Mouse (Mus musculus) stomach, embryonic 15.5 days (tissue): ENCODE measurements around the gene Trp53tg5. TPM values are rescaled to one million over a fixed set of nuclear protein-coding genes. Genes with fewer than 3 reads are reported as not detected.
A peak's percentile ranks its signal among the peaks of the same experiment; 100 is the strongest.

Source experiments
- ATAC-seq: fragments of 200-750 bp; cut with Nextera tagmentation; 2 replicates; pipeline ENCODE4 v1.8.0; 2017; ENCODE audit warnings: low read depth, moderate number of reproducible peaks, moderate TSS enrichment; ENCODE audit not compliant: insufficient read depth, low FRiP score
- H3K27ac ChIP-seq: fragments of 300-500 bp; sonication (generic); 2 replicates; pipeline ENCODE4 v1.5.1; 2015; ENCODE audit warnings: mild to moderate bottlenecking, inconsistent platforms
- H3K27me3 ChIP-seq: fragments of 300-500 bp; sonication (generic); replicated peaks from 2 replicates; pipeline ENCODE4 v1.6.1; 2015; ENCODE audit warnings: inconsistent platforms
- H3K36me3 ChIP-seq: fragments of 300-500 bp; sonication (generic); 2 replicates; pipeline ENCODE4 v1.6.1; 2015; ENCODE audit warnings: inconsistent platforms
- H3K4me1 ChIP-seq: fragments of 300-500 bp; sonication (generic); 2 replicates; pipeline ENCODE4 v1.6.1; 2015; ENCODE audit warnings: inconsistent platforms
- H3K4me2 ChIP-seq: fragments of 300-500 bp; sonication (generic); 2 replicates; pipeline ENCODE4 v1.6.1; 2015; ENCODE audit warnings: mild to moderate bottlenecking, inconsistent platforms
- H3K4me3 ChIP-seq: fragments of 300-500 bp; sonication (generic); replicated peaks from 2 replicates; pipeline ENCODE4 v1.5.1; 2015; ENCODE audit warnings: inconsistent platforms
- H3K9ac ChIP-seq: fragments of 300-500 bp; sonication (generic); 2 replicates; pipeline ENCODE4 v1.6.1; 2015; ENCODE audit warnings: inconsistent platforms
- H3K9me3 ChIP-seq: fragments of 300-500 bp; sonication (generic); 2 replicates; pipeline ENCODE4 v1.6.1; 2016; ENCODE audit warnings: inconsistent platforms
- WGBS: fragments of 180-500 bp; shearing (Covaris S2); methylation state at CpG from one replicate; pipeline ENCODE4 v1.1.7; 2015; 5-methylcytosine and 5-hydroxymethylcytosine counted together
- polyA plus RNA-seq: library from polyadenylated mRNA; unstranded; fragments of >200 nt; fragmentation: Nextera tagmentation; extraction: Ambion mirVana; gene quantifications from 2 replicates; pipeline ENCODE4 v1.2.1, GENCODE M21; 2015

Trp53tg5 gene
- polyA plus RNA-seq: 0.14 TPM in 1 of 2 replicates, not detected in the other

DNA sequence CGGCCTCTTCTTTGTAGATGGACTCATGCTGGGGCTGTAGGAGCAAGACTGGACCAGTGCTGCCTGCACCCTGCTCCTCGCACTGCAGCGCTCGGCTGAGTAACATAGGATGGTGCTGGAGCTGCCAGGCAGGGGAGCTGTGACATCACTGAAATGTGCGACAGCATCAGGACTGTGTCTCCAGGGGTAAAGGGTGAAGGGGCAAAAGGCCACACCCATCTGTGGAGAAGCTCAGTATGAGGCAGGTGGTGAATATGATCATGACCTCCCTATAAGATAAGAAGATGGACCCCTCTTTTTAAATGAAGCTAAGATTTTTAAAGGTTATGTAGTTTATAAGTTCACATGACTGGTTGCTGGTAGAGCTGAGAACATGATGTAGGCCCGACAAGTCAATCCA is at the start of gene Trp53tg5:
TSS of gene Trp53tg5 (minus strand) at position 101 of the 400 bp plus-strand sequence.
- Histone ChIP-seq H3K4me3 (no peak within 1 kb of the TSS), H3K9me3 (no peaks in the 10 kb centered on the region), H3K36me3 (0 out of 2 replicates have a peak, but pooled peaks cover 2% of the 10 kb centered on the region), H3K27me3 (no peaks in the 10 kb centered on the region), H3K9ac (no peak within 1 kb of the TSS), H3K27ac (no peak within 1 kb of the TSS), H3K4me1 (no peaks in the 10 kb centered on the region), H3K4me2 (no peak within 1 kb of the TSS)
- WGBS: 83% methylated on average over 6 of the region's 6 CpGs
- ATAC-seq: no peak

DNA sequence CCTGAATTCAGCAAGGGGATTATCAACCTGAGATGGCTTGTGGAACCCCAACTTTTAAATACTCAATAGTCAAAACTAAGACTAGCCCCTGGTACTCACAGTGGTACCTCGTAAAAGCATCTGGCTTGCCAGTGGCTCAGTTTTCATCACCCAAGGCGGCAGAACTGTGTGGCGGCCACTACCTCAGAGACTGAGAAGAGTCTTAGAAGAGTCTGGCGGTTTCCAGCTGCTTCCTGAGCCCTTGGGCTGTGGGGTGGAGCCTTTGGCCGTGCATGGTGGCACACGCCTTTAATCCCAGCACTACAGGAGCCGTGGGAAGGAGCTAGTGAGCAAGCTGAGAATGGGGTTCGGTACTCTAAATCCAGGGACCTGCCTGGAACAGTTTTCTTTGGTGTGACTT is 48.8 kb upstream of the Trp53tg5 start:
- H3K27ac ChIP-seq: peak overlapping the region; percentile 21; the same call in 1 of the 2 replicates
- no peaks in the 10 kb centered on the region for H3K9me3 ChIP-seq
- no peak overlapping the region for H3K4me3 ChIP-seq
- H3K36me3 ChIP-seq: no peaks in the 10 kb centered on the region
- 33% methylated on average over 8 of the region's 8 CpGs for whole genome bisulfite sequencing
- H3K9ac ChIP-seq: no peak overlapping the region
- peak overlapping the region; percentile 17; the same call in 1 of the 2 replicates for H3K4me2 ChIP-seq
- H3K27me3 ChIP-seq: no peaks in the 10 kb centered on the region
- ATAC-seq: no peak
- peaks cover 8% of the 10 kb centered on the region; the same call in 1 of the 2 replicates for H3K4me1 ChIP-seq

DNA sequence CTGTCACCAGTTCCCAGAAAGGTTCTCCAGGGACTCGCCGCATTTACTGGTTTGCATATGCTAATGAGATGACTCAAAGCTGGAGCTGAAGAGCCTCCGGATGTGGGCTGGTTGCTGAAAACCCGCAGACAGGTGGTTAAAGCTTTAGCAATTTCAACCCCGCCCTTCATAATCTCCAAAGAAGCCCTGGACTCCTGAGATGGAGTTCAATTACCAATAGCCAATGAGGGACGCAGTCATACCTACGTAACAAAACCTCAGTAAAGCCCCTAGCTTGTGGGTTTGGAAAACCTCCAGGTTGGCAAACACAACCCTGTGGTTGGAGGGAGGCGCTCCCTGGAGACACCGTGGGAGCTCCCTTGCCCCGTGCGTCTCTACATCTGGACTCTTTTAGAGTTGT is 48.3 kb upstream of the Trp53tg5 start:
- Histone ChIP-seq H3K27me3 (no peaks in the 10 kb centered on the region), H3K9me3 (no peaks in the 10 kb centered on the region), H3K27ac (peak overlapping the region; percentile 21; the same call in 1 of the 2 replicates), H3K4me2 (peak overlapping the region; percentile 17), H3K9ac (no peak overlapping the region), H3K36me3 (no peaks in the 10 kb centered on the region), H3K4me3 (no peak overlapping the region), H3K4me1 (peaks cover 8% of the 10 kb centered on the region; the same call in 1 of the 2 replicates)
- ATAC-seq: no peak
- WGBS: 16% methylated on average over 11 of the region's 11 CpGs

DNA sequence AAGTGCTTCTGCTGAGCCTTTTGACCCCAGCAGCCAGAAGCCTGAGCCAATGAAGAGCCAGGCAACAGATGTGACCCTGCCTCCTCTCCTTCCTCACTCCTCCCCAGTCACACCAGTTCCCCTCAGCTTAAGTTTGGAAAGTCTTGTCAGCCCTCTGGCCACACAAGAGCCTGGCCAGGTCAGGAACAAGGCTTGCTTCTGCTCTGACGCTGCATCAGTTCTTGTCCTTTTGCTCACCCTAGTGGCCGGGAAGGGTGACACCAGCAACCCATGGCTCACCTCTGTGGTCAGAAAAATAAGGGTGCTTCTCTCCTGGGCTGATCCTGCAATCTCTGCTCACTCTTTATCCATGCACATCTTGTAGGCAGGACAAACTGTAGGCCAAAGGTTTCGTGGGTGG is 47.3 kb upstream of the Trp53tg5 start:
- ATAC-seq: peak; percentile 63
- H3K9ac ChIP-seq: no peak overlapping the region
- no peaks in the 10 kb centered on the region for H3K27me3 ChIP-seq
- no peaks in the 10 kb centered on the region for H3K36me3 ChIP-seq
- 12% methylated on average over 3 of the region's 3 CpGs for WGBS
- H3K27ac ChIP-seq: no peak overlapping the region
- no peak overlapping the region for H3K4me3 ChIP-seq
- no peak overlapping the region for H3K4me2 ChIP-seq
- peaks cover 8% of the 10 kb centered on the region; the same call in 1 of the 2 replicates for H3K4me1 ChIP-seq
- H3K9me3 ChIP-seq: no peaks in the 10 kb centered on the region

DNA sequence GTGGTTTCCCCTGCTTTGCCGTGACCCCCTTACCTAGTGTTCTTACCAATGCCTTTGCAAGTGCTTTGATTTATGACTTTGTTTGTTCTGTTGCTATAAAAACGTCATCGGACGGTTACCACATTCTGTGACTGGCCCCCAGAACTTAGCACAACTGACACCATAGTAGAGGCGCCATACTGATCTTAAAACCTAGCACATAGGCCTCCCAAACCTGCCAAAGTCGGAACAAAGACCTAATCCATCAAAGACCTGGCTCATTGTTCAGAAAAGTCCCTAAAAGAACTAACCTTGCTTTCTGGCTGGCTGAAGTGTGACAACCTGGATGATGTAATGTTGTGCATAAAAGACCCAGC is 45.6 kb upstream of the Trp53tg5 start:
- H3K36me3 ChIP-seq: no peaks in the 10 kb centered on the region
- no peaks in the 10 kb centered on the region for H3K9me3 ChIP-seq
- no peak for ATAC-seq
- peaks cover 8% of the 10 kb centered on the region; the same call in 1 of the 2 replicates for H3K4me1 ChIP-seq
- WGBS: 52% methylated on average over 6 of the region's 6 CpGs
- no peak overlapping the region for H3K4me2 ChIP-seq
- no peaks in the 10 kb centered on the region for H3K27me3 ChIP-seq
- no peak overlapping the region for H3K9ac ChIP-seq
- peak overlapping the region; percentile 84 for H3K27ac ChIP-seq
- H3K4me3 ChIP-seq: no peak overlapping the region

DNA sequence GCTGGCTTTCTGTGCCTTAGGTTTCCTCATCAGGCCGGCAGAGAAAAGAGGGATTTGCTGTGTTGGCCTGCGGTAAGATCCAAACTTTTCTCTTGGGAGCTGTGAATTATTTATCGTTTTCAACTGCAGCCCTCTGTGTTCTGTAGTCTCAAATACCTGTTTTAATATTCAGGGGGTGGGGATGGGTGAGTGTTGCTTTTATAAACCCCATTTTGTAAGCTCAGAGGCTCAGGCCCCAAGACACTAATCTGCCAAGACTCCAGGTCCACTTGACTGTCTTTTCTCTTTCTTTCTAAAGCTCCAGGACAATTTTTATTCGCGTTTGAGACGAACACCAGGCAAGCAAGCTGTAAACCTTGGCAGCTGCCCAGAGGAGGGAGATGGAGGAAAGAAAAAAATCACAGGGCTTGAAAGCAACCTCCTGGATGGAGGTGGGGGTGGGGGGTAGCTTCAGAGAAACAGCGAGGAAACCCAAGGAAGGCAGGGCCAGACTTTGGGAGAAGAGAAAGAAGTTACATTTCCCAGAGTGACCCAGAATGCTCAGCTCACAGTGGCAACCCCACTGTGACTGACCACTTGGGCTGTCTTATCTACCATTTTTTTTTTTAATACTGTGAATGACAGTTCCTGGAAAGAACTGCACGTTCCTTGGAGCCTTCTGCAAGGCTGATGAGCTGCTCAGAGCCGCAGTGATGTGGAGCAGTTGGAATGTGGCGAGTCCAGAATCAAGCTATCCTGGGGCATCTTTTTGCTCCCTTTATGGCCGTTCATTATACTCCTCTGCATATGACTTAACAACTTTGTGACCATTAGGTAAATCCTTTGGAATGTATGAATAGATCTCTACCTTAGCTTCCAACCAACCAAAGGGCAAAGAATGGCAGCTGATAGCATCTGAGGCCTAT is 45.0 kb upstream of the Trp53tg5 start:
- no peak for ATAC-seq
- H3K27ac ChIP-seq: peak overlapping the region; percentile 84
- no peak overlapping the region for H3K4me3 ChIP-seq
- 30% methylated on average over 11 of the region's 11 CpGs for WGBS
- peaks cover 8% of the 10 kb centered on the region; the same call in 1 of the 2 replicates for H3K4me1 ChIP-seq
- H3K9me3 ChIP-seq: no peaks in the 10 kb centered on the region
- H3K9ac ChIP-seq: no peak overlapping the region
- no peak overlapping the region for H3K4me2 ChIP-seq
- H3K36me3 ChIP-seq: no peaks in the 10 kb centered on the region
- no peaks in the 10 kb centered on the region for H3K27me3 ChIP-seq

DNA sequence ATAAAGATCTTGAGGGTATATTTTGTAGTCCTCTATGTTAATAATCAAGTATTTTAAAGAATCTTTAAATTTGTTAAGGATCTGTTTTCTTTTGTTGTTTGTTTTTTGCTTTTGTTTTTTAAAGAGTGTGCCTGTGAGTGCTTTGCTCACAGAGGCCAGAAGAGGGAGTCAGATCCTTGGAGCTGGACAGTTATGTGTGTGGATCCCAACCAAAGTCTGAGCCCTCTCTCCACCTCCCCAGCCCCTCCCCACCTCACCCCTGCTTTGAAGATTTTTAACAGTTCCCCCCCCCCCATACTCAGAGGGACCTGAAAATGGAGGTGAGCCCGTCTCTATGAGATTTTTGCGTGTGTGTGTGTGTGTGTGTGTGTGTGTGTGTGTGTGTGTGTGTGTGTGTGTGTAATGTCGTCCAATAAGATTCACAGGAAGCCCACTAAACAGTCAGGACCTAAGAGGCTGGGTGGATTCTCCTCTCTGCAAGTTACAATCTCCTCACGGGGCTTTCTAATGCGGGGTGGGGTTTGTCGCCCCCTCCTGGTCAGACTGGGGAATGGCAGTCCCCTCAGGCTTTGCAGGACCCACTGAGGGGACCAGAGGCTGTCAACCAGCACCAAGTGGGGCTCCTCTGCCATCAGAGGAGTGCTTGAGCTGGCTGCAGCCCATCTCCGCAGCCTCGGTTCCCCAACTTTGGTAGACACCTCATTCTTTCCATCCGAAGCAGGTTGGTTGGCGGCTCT is 44.1 kb upstream of the Trp53tg5 start:
- Histone ChIP-seq H3K9ac (no peak overlapping the region), H3K27ac (peak overlapping the region; percentile 84), H3K4me3 (no peak overlapping the region), H3K4me2 (no peak overlapping the region), H3K4me1 (peaks cover 10% of the 10 kb centered on the region; the same call in 1 of the 2 replicates), H3K27me3 (no peaks in the 10 kb centered on the region), H3K36me3 (no peaks in the 10 kb centered on the region), H3K9me3 (no peaks in the 10 kb centered on the region)
- ATAC-seq: no peak
- 31% methylated on average over 10 of the region's 10 CpGs for WGBS

DNA sequence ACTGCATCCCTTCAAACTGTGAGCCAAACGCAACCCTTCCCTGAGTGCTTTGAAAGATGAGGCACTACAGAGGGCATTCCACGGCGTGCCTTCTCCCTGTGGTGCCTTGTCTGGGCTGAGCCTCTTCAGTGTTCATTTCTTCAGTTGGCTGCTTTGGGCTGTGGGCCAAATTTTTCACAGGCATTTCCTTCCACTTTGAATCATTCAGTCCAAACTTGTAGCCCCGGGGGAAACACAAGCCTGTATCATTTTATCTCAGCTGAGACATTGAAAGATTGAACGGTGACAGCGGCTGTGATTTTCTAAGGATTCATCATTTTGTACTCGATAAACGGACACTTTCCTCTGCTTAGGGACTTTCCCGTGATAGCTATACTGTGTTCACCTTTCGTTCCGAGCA is 43.1 kb upstream of the Trp53tg5 start:
- Histone ChIP-seq H3K4me2 (no peak overlapping the region), H3K36me3 (no peaks in the 10 kb centered on the region), H3K27me3 (no peaks in the 10 kb centered on the region), H3K4me3 (no peak overlapping the region), H3K9me3 (no peaks in the 10 kb centered on the region), H3K9ac (no peak overlapping the region), H3K27ac (no peak overlapping the region), H3K4me1 (0 out of 2 replicates have a peak, but pooled peaks cover 10% of the 10 kb centered on the region)
- no peak for ATAC-seq
- WGBS: 80% methylated on average over 11 of the region's 11 CpGs

DNA sequence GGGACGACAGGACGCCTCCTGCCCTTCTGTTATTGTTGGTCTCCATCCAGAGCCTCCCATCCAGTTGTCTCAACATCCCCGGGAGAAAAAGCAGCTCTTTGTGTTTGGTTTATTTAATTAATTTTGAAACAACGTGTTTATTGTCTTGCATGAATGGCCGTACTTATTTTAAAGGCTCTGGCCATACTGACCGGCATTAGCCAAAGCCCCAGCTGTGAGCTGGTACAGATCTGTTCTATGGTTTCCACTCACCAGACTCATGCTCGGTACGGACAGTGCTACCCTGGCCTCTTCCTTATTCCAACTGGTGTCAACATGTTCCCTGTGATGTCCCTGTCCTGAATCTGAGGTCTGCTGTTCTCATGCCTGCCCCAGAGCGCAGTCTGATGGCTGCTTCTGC is 42.4 kb upstream of the Trp53tg5 start:
- H3K4me2 ChIP-seq: no peak overlapping the region
- no peaks in the 10 kb centered on the region for H3K9me3 ChIP-seq
- ATAC-seq: no peak
- WGBS: 74% methylated on average over 9 of the region's 9 CpGs
- H3K36me3 ChIP-seq: no peaks in the 10 kb centered on the region
- no peak overlapping the region for H3K9ac ChIP-seq
- H3K27ac ChIP-seq: 0 out of 2 replicates have a peak overlapping the region, but pooled peaks have one; percentile 16
- no peak overlapping the region for H3K4me3 ChIP-seq
- 0 out of 2 replicates have a peak, but pooled peaks cover 10% of the 10 kb centered on the region for H3K4me1 ChIP-seq
- no peaks in the 10 kb centered on the region for H3K27me3 ChIP-seq

DNA sequence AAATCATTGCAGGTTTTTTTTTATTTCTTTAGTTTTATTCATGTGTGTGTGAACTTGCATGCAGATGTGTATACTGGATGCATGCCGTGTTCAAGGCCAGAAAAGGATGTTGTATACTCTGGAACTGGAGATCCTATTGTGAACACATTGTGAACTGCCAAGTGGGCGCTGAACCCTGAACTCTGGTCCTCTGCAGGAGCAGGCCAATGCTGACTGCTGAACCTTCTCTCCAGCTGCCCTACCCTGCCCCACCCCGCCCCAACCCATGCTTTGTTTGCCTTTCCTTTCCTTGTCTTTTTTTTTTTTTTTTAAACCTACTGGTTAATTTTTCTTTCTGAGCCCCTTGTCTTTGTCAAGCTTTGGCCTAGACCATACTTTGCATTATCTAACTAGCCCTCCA is 41.4 kb upstream of the Trp53tg5 start:
- no peak overlapping the region for H3K4me2 ChIP-seq
- H3K27ac ChIP-seq: no peak overlapping the region; the same call in 1 of the 2 replicates
- no peaks in the 10 kb centered on the region for H3K27me3 ChIP-seq
- H3K9me3 ChIP-seq: no peaks in the 10 kb centered on the region
- H3K4me1 ChIP-seq: 0 out of 2 replicates have a peak, but pooled peaks cover 10% of the 10 kb centered on the region
- H3K36me3 ChIP-seq: no peaks in the 10 kb centered on the region
- no peak overlapping the region for H3K9ac ChIP-seq
- H3K4me3 ChIP-seq: no peak overlapping the region
- WGBS: 73% methylated on average over 3 of the region's 3 CpGs
- no peak for ATAC-seq

DNA sequence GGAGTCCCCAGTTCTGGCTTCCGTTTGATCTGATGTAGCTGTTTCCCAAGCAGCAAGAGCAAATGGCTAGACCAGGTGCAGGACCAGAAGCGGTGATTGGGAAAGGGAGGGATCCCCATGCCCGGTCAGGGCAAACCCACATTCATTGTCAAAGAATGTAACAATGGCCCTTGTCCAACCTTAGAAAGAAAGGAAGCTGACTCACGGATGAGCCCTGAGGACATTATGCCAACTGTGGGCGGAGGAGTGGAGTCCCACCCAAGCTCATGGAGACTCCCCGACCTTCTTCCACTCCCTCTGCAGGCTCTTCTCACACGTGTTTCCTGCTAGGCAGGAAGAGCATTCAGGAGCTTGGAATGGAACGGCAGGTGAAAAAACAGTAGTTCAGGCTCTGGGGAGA is 39.9 kb upstream of the Trp53tg5 start:
- Histone ChIP-seq H3K27me3 (no peaks in the 10 kb centered on the region), H3K27ac (0 out of 2 replicates have a peak overlapping the region, but pooled peaks have one; percentile 31), H3K4me1 (0 out of 2 replicates have a peak, but pooled peaks cover 7% of the 10 kb centered on the region), H3K4me3 (no peak overlapping the region), H3K9ac (no peak overlapping the region), H3K9me3 (no peaks in the 10 kb centered on the region), H3K36me3 (no peaks in the 10 kb centered on the region), H3K4me2 (no peak overlapping the region)
- 63% methylated on average over 8 of the region's 8 CpGs for WGBS
- no peak for ATAC-seq
